Mouse (Mus musculus): Measurements from ENCODE around the gene Nsun4. TPM values are rescaled to one million over a fixed set of nuclear protein-coding genes. Genes with fewer than 3 reads are reported as not detected.

Gene Nsun4
- polyA plus RNA-seq, 1 experiment from 2014 or later = 9.4 TPM

DNA sequence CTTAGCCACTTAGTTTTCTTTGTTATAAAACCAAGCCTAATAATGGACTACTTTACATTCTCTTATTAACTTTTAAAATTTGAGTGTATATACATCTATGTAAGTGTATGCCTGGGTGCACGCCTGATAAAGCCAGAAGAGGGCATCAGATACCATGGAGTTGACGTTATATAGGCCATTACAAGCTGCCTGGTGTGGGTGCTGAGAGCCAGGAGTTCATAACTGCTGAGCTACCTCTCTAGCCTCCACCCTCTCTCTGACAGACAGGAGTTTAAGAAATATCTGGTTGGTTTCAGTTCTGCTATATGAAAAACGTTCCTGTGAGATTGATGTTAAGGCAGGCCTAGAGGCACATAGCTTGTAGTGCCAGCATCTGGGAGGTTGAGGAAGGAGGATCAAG lies 11.5 kb downstream of the Nsun4 start:
- Histone ChIP-seq H3K27ac (no peak overlapping the region), H3K9ac (no peak overlapping the region), H3K4me3 (replicated peaks) (no peak overlapping the region), H3K9me3 (replicated peaks) (no peaks in the 10 kb centered on the region), H3K4me2 (no peak overlapping the region), H3K4me1 (replicated peaks) (peaks cover 6% of the 10 kb centered on the region; the same call in 1 of the 2 replicates), H3K27me3 (no peaks in the 10 kb centered on the region), H3K36me3 (peaks cover 17% of the 10 kb centered on the region)
- 58% methylated on average over 3 of the region's 3 CpGs for WGBS (ENCODE audit: insufficient replicate concordance)
- DNase-seq (no peak), ATAC-seq (ENCODE audit: low read depth) (no peak)

DNA sequence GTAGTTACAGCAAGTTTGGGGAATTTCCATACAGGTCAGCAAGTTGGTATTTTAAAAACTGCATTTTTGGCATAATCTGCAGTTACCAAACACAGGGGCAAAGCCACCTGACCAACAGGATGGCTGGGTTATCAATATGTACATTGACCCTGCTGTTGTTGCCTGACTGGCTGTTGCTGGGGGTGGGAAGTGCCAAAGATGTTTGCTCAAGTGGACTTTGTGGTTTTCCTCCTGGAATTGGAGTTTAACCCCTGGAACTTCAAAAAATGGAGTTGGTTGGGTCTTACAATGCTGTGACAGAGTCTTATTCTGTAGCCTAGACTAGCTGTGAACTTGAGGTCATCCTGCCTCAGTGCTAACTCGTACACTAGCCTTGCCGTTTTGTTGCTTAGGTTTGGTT lies 13.2 kb downstream of the Nsun4 start:
- Histone ChIP-seq H3K4me3 (replicated peaks) (no peak overlapping the region), H3K4me2 (no peak overlapping the region), H3K9ac (no peak overlapping the region), H3K9me3 (replicated peaks) (no peaks in the 10 kb centered on the region), H3K4me1 (replicated peaks) (peaks cover 6% of the 10 kb centered on the region; the same call in 1 of the 2 replicates), H3K36me3 (peaks cover 18% of the 10 kb centered on the region), H3K27ac (no peak overlapping the region), H3K27me3 (no peaks in the 10 kb centered on the region)
- no peak for DNase-seq
- 76% methylated on average over 2 of the region's 2 CpGs for WGBS (ENCODE audit: insufficient replicate concordance)
- ATAC-seq (ENCODE audit: low read depth) = peak; percentile 39

GRCm38 (mm10) chr4:116033374-116033773 lies 20.3 kb downstream of the Nsun4 start:
- H3K4me3 ChIP-seq (replicated peaks) = no peak overlapping the region
- H3K27me3 ChIP-seq = no peaks in the 10 kb centered on the region
- no peak overlapping the region for H3K27ac ChIP-seq
- H3K9ac ChIP-seq = no peak overlapping the region
- H3K9me3 ChIP-seq (replicated peaks) = no peaks in the 10 kb centered on the region
- ATAC-seq (ENCODE audit: low read depth) (no peak), DNase-seq (no peak)
- 77% methylated on average over 5 of the region's 5 CpGs for WGBS (ENCODE audit: insufficient replicate concordance)
- peaks cover 24% of the 10 kb centered on the region for H3K36me3 ChIP-seq
- H3K4me1 ChIP-seq (replicated peaks) = no peaks in the 10 kb centered on the region
- H3K4me2 ChIP-seq = no peak overlapping the region

- peaks cover 24% of the 10 kb centered on the region for H3K36me3 ChIP-seq
- no peaks in the 10 kb centered on the region for H3K27me3 ChIP-seq
- no peaks in the 10 kb centered on the region for H3K9me3 ChIP-seq (replicated peaks)
- no peak for ATAC-seq (ENCODE audit: low read depth)
- no peak overlapping the region for H3K27ac ChIP-seq
- H3K4me2 ChIP-seq = no peak overlapping the region
- 73% methylated on average over 9 of the region's 9 CpGs for WGBS (ENCODE audit: insufficient replicate concordance)
- H3K4me3 ChIP-seq (replicated peaks) = no peak overlapping the region
- no peak overlapping the region for H3K9ac ChIP-seq
- no peak for DNase-seq
- H3K4me1 ChIP-seq (replicated peaks) = no peaks in the 10 kb centered on the region
Observed at GRCm38 (mm10) chr4:116032906-116033305, 20.8 kb downstream of the Nsun4 start.

GRCm38 (mm10) chr4:116017902-116018746 lies 35.6 kb downstream of the Nsun4 start, which contains the start of gene Faah:
Gene Faah, minus strand, starts transcription at chr4:116017926.
- no peak within 1 kb of the TSS for H3K27ac ChIP-seq
- H3K4me3 ChIP-seq (replicated peaks) = peak within 1 kb of the TSS; percentile 60
- DNase-seq (no peak), ATAC-seq (ENCODE audit: low read depth) (no peak; the same call in 1 of the 2 replicates)
- H3K27me3 ChIP-seq = peaks cover 72% of the 10 kb centered on the region
- peaks cover 15% of the 10 kb centered on the region for H3K4me1 ChIP-seq (replicated peaks)
- peak within 1 kb of the TSS; percentile 57 for H3K9ac ChIP-seq
- no peaks in the 10 kb centered on the region for H3K9me3 ChIP-seq (replicated peaks)
- peak within 1 kb of the TSS; percentile 70 for H3K4me2 ChIP-seq
- H3K36me3 ChIP-seq = no peaks in the 10 kb centered on the region
- WGBS (ENCODE audit: insufficient replicate concordance) = 7% methylated on average over 18 of the region's 18 CpGs

- ATAC-seq (ENCODE audit: low read depth) = peak; percentile 73
- Histone ChIP-seq H3K36me3 (no peaks in the 10 kb centered on the region), H3K4me1 (replicated peaks) (peaks cover 15% of the 10 kb centered on the region), H3K4me2 (peak overlapping the region; percentile 70), H3K9ac (peak overlapping the region; percentile 57), H3K27me3 (peaks cover 69% of the 10 kb centered on the region), H3K4me3 (replicated peaks) (peak overlapping the region; percentile 60), H3K9me3 (replicated peaks) (no peaks in the 10 kb centered on the region), H3K27ac (no peak overlapping the region)
- under 1% methylated on average over 60 of the region's 60 CpGs for WGBS (ENCODE audit: insufficient replicate concordance)
- peak; percentile 28 for DNase-seq
Observed at GRCm38 (mm10) chr4:116017300-116017901, 36.3 kb downstream of the Nsun4 start.

DNA sequence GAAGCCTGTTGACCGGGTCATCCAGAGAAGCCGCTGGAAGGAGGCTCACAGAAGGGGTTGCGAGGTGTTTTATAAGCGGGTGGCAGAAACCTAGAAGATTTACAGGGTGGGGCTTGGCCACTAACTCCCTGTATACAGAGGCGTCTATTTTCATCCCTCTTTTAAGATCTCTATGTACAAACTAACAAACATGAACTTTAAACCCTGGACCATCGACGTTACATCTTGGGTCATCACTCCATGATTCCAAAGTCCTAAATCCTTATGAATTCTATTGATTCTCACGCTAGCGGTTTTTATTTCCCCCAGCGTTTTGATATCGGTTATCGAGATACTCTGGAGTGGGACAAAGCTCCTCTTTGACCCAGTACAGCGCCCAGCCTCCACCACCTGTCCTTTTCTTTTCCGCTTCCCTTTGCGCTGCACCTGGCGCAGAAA lies 36.8 kb downstream of the Nsun4 start:
- peak overlapping the region; percentile 70 for H3K4me2 ChIP-seq
- peak overlapping the region; percentile 60 for H3K4me3 ChIP-seq (replicated peaks)
- peaks cover 15% of the 10 kb centered on the region for H3K4me1 ChIP-seq (replicated peaks)
- WGBS (ENCODE audit: insufficient replicate concordance) = 10% methylated on average over 16 of the region's 16 CpGs
- DNase-seq (no peak), ATAC-seq (ENCODE audit: low read depth) (no peak)
- H3K36me3 ChIP-seq = no peaks in the 10 kb centered on the region
- no peaks in the 10 kb centered on the region for H3K9me3 ChIP-seq (replicated peaks)
- peak overlapping the region; percentile 57 for H3K9ac ChIP-seq
- peaks cover 68% of the 10 kb centered on the region for H3K27me3 ChIP-seq
- no peak overlapping the region for H3K27ac ChIP-seq

- Histone ChIP-seq H3K36me3 (no peaks in the 10 kb centered on the region), H3K4me3 (replicated peaks) (peak overlapping the region; percentile 60), H3K9ac (no peak overlapping the region), H3K27me3 (peaks cover 68% of the 10 kb centered on the region), H3K4me1 (replicated peaks) (peaks cover 15% of the 10 kb centered on the region), H3K9me3 (replicated peaks) (no peaks in the 10 kb centered on the region), H3K4me2 (peak overlapping the region; percentile 70), H3K27ac (no peak overlapping the region)
- 42% methylated on average over 3 of the region's 3 CpGs for WGBS (ENCODE audit: insufficient replicate concordance)
- DNase-seq = no peak
- no peak for ATAC-seq (ENCODE audit: low read depth)
Observed at GRCm38 (mm10) chr4:116016396-116016795, 37.3 kb downstream of the Nsun4 start.

- H3K27me3 ChIP-seq = peaks cover 68% of the 10 kb centered on the region
Observed at GRCm38 (mm10) chr4:116015996-116016395, 37.7 kb downstream of the Nsun4 start.

GRCm38 (mm10) chr4:116015502-116015901 lies 38.2 kb downstream of the Nsun4 start:
- DNase-seq (no peak), ATAC-seq (ENCODE audit: low read depth) (no peak)
- H3K36me3 ChIP-seq = no peaks in the 10 kb centered on the region
- 70% methylated on average over 5 of the region's 5 CpGs for WGBS (ENCODE audit: insufficient replicate concordance)
- H3K9me3 ChIP-seq (replicated peaks) = no peaks in the 10 kb centered on the region
- H3K27ac ChIP-seq = no peak overlapping the region
- peaks cover 15% of the 10 kb centered on the region for H3K4me1 ChIP-seq (replicated peaks)
- H3K4me2 ChIP-seq = peak overlapping the region; percentile 70; the same call in 1 of the 2 replicates
- peaks cover 68% of the 10 kb centered on the region for H3K27me3 ChIP-seq
- H3K9ac ChIP-seq = no peak overlapping the region
- no peak overlapping the region for H3K4me3 ChIP-seq (replicated peaks)

More at GRCm38 (mm10) chr4:116015996-116016395, 37.7 kb downstream of the Nsun4 start:
- no peaks in the 10 kb centered on the region for H3K36me3 ChIP-seq
- no peaks in the 10 kb centered on the region for H3K9me3 ChIP-seq (replicated peaks)
- no peak overlapping the region for H3K27ac ChIP-seq
- H3K4me3 ChIP-seq (replicated peaks) = no peak overlapping the region
- WGBS (ENCODE audit: insufficient replicate concordance) = 56% methylated on average over 8 of the region's 8 CpGs
- peaks cover 15% of the 10 kb centered on the region for H3K4me1 ChIP-seq (replicated peaks)
- DNase-seq (no peak), ATAC-seq (ENCODE audit: low read depth) (no peak)
- peak overlapping the region; percentile 70; the same call in 1 of the 2 replicates for H3K4me2 ChIP-seq
- no peak overlapping the region for H3K9ac ChIP-seq

- Histone ChIP-seq H3K4me3 (replicated peaks) (no peak overlapping the region), H3K9ac (no peak overlapping the region), H3K4me1 (replicated peaks) (no peaks in the 10 kb centered on the region), H3K27ac (no peak overlapping the region), H3K36me3 (no peaks in the 10 kb centered on the region), H3K27me3 (peaks cover 17% of the 10 kb centered on the region), H3K4me2 (no peak overlapping the region), H3K9me3 (replicated peaks) (no peaks in the 10 kb centered on the region)
- 60% methylated on average over 8 of the region's 8 CpGs for WGBS (ENCODE audit: insufficient replicate concordance)
- DNase-seq = no peak
- ATAC-seq (ENCODE audit: low read depth) = no peak
Observed at GRCm38 (mm10) chr4:116010186-116010585, 43.5 kb downstream of the Nsun4 start.

All from liver, embryonic 13.5 days (tissue).